Mouse (Mus musculus) thymus, adult 2 months (tissue): ENCODE measurements at regions not wholly inside any gene's neighbourhood (a gene's known extent, or its start where the extent isn't known, plus 50 kb on each side); places are given as distances from the start of the nearest gene placed in this dataset.

Experiments used
- DNase-seq: peaks from one replicate; pipeline ENCODE4 v3.0.0; 2021
- H3K27ac ChIP-seq: fragments of 200-500 bp; 2 replicates; pipeline ENCODE4 v1.5.1; 2012; ENCODE audit warnings: low read length, control low read depth; ENCODE audit not compliant: control insufficient read depth, insufficient read depth
- H3K27me3 ChIP-seq: fragments of 200-500 bp; 2 replicates; pipeline ENCODE4 v1.6.1; 2012; ENCODE audit warnings: mild to moderate bottlenecking, low read length, moderate library complexity, mixed read lengths; ENCODE audit not compliant: control insufficient read depth, insufficient read depth
- H3K36me3 ChIP-seq: fragments of 200-500 bp; 2 replicates; pipeline ENCODE4 v1.6.1; 2012; ENCODE audit warnings: mild to moderate bottlenecking, low read length, moderate library complexity; ENCODE audit not compliant: control insufficient read depth, insufficient read depth
- H3K4me1 ChIP-seq: fragments of 200-500 bp; replicated peaks from 2 replicates; pipeline ENCODE4 v1.6.1; 2012; ENCODE audit warnings: low read length; ENCODE audit not compliant: control insufficient read depth, insufficient read depth
- H3K4me3 ChIP-seq: fragments of 200-500 bp; 2 replicates; pipeline ENCODE4 v1.5.1; 2012; ENCODE audit warnings: mild to moderate bottlenecking, low read length, control low read depth, moderate library complexity; ENCODE audit not compliant: control insufficient read depth, insufficient read depth
- CTCF ChIP-seq: fragments of 200-500 bp; IDR thresholded peaks from 2 replicates; pipeline ENCODE4 v1.5.1; 2012; ENCODE audit warnings: mild to moderate bottlenecking, control low read depth, low read length, moderate library complexity, borderline replicate concordance; ENCODE audit not compliant: control insufficient read depth, poor library complexity, insufficient read depth; ENCODE audit errors: extremely low read depth
- POLR2A ChIP-seq: fragments of 200-500 bp; IDR thresholded peaks from 2 replicates; pipeline ENCODE4 v1.6.1; 2012; ENCODE audit warnings: mild to moderate bottlenecking, low read length, control low read depth, moderate library complexity; ENCODE audit not compliant: control insufficient read depth, poor library complexity, insufficient read depth; ENCODE audit errors: extremely low read depth
- WGBS: fragments of 180-500 bp; shearing (Covaris S2); methylation state at CpG from one replicate; pipeline ENCODE4 v1.1.7; 2018; 5-methylcytosine and 5-hydroxymethylcytosine counted together

DNA sequence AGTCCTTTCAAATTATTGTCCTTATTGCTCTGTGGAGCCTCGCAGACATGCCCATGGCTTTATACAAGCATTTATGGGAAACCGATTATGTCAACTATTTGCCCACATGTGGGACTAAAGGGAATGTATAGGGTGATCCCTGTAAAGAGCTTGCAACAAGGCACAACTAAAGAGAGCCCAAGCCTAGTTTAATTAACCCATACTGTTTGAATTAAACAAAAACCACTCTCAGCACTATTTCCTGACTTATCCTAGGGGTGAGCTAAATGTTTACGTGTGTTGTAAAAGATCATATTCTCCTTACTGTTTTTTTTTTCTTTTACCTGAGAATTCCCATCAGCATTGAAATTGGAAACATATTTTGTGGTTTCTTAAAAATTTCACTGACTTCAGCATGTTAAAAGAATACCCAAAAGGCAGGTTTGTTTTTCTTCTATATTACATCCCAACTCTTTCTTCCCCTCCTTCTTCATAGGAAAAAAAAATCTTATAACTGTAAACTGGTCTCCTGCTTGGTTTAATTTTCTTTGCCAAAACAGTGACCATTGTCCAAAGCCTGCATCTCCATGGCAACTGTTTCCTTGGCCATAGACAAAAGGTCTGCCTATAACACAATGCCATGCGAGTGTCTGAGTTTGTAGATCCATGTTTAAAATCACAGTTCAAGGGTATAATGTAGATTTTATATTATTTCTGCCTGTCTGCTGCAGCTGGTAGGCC is 148.2 kb upstream of the Galnt5 start:
- DNase-seq: no peak
- H3K4me3 ChIP-seq: no peak overlapping the region
- no peaks in the 10 kb centered on the region for H3K27me3 ChIP-seq
- H3K36me3 ChIP-seq: no peaks in the 10 kb centered on the region
- H3K27ac ChIP-seq: no peak overlapping the region
- TF ChIP-seq CTCF: no peak
- TF ChIP-seq POLR2A: no peak
- WGBS: 90% methylated on average over 4 of the region's 4 CpGs
- H3K4me1 ChIP-seq: no peaks in the 10 kb centered on the region

DNA sequence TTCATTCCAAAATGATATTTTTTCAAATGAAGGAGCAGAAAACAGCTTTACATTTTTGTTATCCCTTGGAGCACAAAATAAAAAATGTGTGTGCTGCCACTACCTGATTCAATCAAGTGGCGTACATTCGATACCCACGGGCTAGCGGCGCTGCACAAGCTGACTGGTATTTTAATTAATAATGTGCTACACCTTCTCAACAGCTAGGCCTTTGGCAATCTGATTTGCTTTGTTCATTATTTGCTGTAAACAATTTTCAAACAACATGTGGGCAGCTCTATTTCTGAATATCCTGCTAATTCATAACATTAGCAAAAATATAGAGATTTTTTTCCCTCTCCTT is 147.7 kb upstream of the Galnt5 start:
- Histone ChIP-seq H3K27ac (no peak overlapping the region), H3K27me3 (no peaks in the 10 kb centered on the region), H3K4me3 (no peak overlapping the region), H3K4me1 (no peaks in the 10 kb centered on the region), H3K36me3 (no peaks in the 10 kb centered on the region)
- 96% methylated on average over 5 of the region's 5 CpGs for WGBS
- TF ChIP-seq CTCF (no peak), POLR2A (no peak)
- DNase-seq: no peak

DNA sequence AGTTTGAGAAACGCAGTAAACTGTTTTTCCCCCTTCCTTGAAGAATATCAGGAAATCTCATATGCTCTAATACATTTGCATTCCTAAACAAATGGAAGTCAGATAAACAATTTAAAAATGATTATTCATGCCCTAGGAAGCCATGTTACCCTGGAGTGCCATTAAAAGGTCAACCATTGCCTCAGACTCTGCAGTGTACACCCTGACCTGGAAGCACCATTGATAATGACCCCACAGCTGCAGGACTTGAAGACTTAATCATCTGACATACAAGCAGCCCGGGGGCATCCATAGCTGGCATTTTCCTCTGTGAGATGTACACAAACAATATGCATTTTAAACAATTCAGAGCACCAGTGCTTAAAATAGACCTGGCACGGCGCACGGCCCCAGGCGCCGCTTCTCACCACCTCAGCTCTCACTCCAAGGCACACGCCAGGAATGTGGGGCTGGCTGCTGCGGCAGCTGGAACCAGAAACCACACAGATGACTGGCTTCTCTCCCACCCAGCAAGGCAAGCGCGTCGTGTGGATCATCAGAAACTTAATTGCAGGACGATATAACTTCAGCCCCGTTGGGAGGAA is 141.1 kb upstream of the Galnt5 start:
- Histone ChIP-seq H3K27ac (no peak overlapping the region), H3K36me3 (no peaks in the 10 kb centered on the region), H3K27me3 (no peaks in the 10 kb centered on the region), H3K4me3 (no peak overlapping the region), H3K4me1 (no peaks in the 10 kb centered on the region)
- no peak for DNase-seq
- TF ChIP-seq CTCF (no peak), POLR2A (no peak)
- WGBS: 92% methylated on average over 14 of the region's 14 CpGs

DNA sequence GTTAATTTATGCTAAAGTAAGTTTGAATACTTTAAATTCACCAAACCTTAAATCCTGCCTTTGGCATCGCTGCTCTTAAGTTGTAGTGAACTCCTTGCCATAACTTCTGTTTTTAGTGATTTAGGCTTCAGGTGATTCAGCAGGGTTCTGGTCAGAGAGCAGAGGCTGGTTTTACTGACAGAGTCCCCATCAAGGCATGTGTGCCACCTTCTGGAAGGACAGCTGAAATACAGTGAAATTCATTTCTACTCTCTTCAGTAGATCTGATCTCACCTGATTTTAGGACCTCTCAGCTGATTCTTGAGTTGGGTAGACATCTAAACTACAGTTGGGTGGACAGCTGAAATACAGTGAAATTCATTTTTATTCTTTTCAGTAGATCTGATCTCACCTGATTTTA is 132.4 kb upstream of the Galnt5 start:
- no peak for DNase-seq
- no peak overlapping the region for H3K27ac ChIP-seq

DNA sequence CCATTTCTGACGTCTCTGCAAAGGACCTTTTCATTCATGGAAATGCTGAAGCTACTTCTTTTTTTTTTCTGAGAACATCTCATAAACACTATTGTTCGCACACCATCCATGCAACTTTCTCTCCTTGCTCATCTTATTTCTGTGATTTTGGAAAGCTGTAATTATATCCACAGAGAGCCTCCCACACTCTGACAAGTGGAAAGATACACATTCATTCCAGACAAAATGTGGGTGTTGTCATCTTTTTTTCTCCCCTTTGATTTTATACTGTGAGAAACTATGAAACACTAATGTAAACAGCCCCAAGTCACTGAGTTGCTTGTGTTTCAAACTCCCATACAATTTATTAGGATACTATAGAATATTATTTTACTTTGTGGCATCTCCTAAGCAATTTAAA is 129.6 kb upstream of the Galnt5 start:
- no peak overlapping the region for H3K27ac ChIP-seq
- H3K36me3 ChIP-seq: no peaks in the 10 kb centered on the region
- H3K4me3 ChIP-seq: no peak overlapping the region
- TF ChIP-seq CTCF: no peak
- no peak for TF ChIP-seq POLR2A
- 88% methylated on average over 2 of the region's 2 CpGs for WGBS
- H3K27me3 ChIP-seq: no peaks in the 10 kb centered on the region
- DNase-seq: no peak
- no peaks in the 10 kb centered on the region for H3K4me1 ChIP-seq

More for the DNA sequence above, 132.4 kb upstream of the Galnt5 start:
- no peaks in the 10 kb centered on the region for H3K4me1 ChIP-seq
- TF ChIP-seq POLR2A: no peak
- WGBS: 38% methylated on average over 1 of the region's 1 CpGs
- no peaks in the 10 kb centered on the region for H3K27me3 ChIP-seq
- no peak overlapping the region for H3K4me3 ChIP-seq
- H3K36me3 ChIP-seq: no peaks in the 10 kb centered on the region

DNA sequence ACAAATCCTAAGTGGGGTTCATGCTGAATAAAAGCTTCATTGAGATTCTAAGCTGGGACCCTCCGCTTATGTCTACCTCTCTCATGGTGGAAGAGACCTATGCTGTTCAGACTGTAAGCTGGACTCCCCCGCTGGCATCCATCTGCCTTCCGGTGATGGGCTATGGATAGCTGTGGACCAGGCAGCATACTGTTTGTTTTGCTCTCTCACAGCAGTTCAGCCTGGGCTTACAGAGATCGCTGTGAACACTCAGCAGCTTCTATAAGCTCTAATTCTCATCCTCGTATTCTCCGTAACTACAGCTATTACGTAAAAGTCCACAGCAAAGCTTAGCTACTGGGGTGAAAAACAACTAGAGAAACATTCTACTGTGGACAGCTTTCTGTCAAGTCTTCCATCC is 97.5 kb upstream of the Galnt5 start:
- TF ChIP-seq CTCF (no peak), POLR2A (no peak)
- Histone ChIP-seq H3K27me3 (no peaks in the 10 kb centered on the region), H3K4me3 (no peak overlapping the region), H3K27ac (no peak overlapping the region), H3K36me3 (no peaks in the 10 kb centered on the region), H3K4me1 (no peaks in the 10 kb centered on the region)
- no peak for DNase-seq
- 97% methylated on average over 7 of the region's 7 CpGs for whole genome bisulfite sequencing
